In the genomic region with DNA sequence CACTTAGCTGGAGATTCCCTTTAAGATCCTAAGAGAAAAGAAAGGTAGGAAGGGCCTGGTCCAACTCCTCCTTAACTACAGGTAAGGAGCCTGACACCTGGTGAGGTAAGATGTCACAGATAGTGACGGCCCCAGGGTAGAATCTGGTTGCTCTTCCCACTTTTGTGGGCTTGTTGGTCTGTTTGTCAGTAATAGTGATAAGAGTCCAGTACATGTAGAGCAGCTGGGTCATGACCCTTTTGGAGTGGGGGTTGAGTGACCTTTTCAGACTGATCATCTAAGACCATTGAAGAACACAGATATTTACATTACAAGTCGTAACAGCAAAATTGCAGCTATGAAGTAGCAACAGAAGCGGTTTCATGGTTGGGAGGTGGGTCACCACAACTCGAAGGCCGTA, we compare ENCODE assay signal across 8 mouse cellular contexts. TPM values are rescaled to one million over a fixed set of nuclear protein-coding genes. Genes with fewer than 3 reads are reported as not detected.
DNase-seq lines count a peak whose midpoint lies in the region; ATAC-seq and TF ChIP-seq lines count a peak whose summit lies in the region.

No protein-coding gene starts in this region.

- TF ChIP-seq POLR2A in cortical plate, adult 2 months (IDR thresholded peaks at IDR 0.05; ENCODE audit: extremely low read depth, insufficient read depth, low read length), result no peak

- H3K27ac ChIP-seq in heart, embryonic 15.5 days, result no peak overlapping the region
- H3K27ac ChIP-seq in cortical plate, adult 2 months (ENCODE audit: insufficient read depth, low read length), result no peak overlapping the region
- H3K27ac ChIP-seq in hindbrain, embryonic 15.5 days (replicated peaks), result no peak overlapping the region
- no peak overlapping the region for H3K27ac ChIP-seq in midbrain, embryonic 13.5 days

- H3K36me3 ChIP-seq in heart, embryonic 15.5 days, result peaks cover 33% of the 10 kb centered on the region
- H3K36me3 ChIP-seq in hindbrain, embryonic 15.5 days, result peaks cover 26% of the 10 kb centered on the region
- peaks cover 30% of the 10 kb centered on the region for H3K36me3 ChIP-seq in midbrain, embryonic 13.5 days

- ATAC-seq in heart, embryonic 15.5 days (replicated peaks; ENCODE audit: insufficient number of reproducible peaks, insufficient read depth, low FRiP score, low read depth), result no peak
- ATAC-seq in hindbrain, embryonic 15.5 days (ENCODE audit: low FRiP score, low read depth), result no peak
- no peak for ATAC-seq in midbrain, embryonic 13.5 days

- no peak for DNase-seq in heart, adult 18-20 months
- DNase-seq in spleen, postnatal 14 days (ENCODE audit: low spot score in 2 of 2), result no peak
- no peak for DNase-seq in frontal cortex, postnatal 25 days (ENCODE audit: low spot score in 2 of 2)
- no peak for DNase-seq in thymus, postnatal 4 days

- peaks cover 16% of the 10 kb centered on the region for H3K4me1 ChIP-seq in heart, embryonic 15.5 days (replicated peaks)
- H3K4me1 ChIP-seq in cortical plate, adult 2 months (ENCODE audit: control insufficient read depth, insufficient read depth, low read length), result peaks cover 5% of the 10 kb centered on the region
- H3K4me1 ChIP-seq in hindbrain, embryonic 15.5 days (replicated peaks), result peaks cover 27% of the 10 kb centered on the region
- peaks cover 26% of the 10 kb centered on the region for H3K4me1 ChIP-seq in midbrain, embryonic 13.5 days (replicated peaks)

- H3K9me3 ChIP-seq in heart, embryonic 15.5 days (replicated peaks), result no peaks in the 10 kb centered on the region
- H3K9me3 ChIP-seq in hindbrain, embryonic 15.5 days, result no peaks in the 10 kb centered on the region
- no peaks in the 10 kb centered on the region for H3K9me3 ChIP-seq in midbrain, embryonic 13.5 days

- H3K4me3 ChIP-seq in heart, embryonic 15.5 days, result peak overlapping the region; percentile 77
- H3K4me3 ChIP-seq in cortical plate, adult 2 months (ENCODE audit: insufficient read depth, low read length), result peak overlapping the region; percentile 75; the same call in 1 of the 2 replicates
- H3K4me3 ChIP-seq in hindbrain, embryonic 15.5 days, result peak overlapping the region; percentile 80
- H3K4me3 ChIP-seq in midbrain, embryonic 13.5 days (replicated peaks), result peak overlapping the region; percentile 85

- H3K4me2 ChIP-seq in heart, embryonic 15.5 days, result peak overlapping the region; percentile 59
- peak overlapping the region; percentile 64 for H3K4me2 ChIP-seq in hindbrain, embryonic 15.5 days
- H3K4me2 ChIP-seq in midbrain, embryonic 13.5 days (replicated peaks), result peak overlapping the region; percentile 82

- 75% methylated on average over 5 of the region's 5 CpGs for WGBS in heart, embryonic 15.5 days
- WGBS in hindbrain, embryonic 15.5 days, result 95% methylated on average over 5 of the region's 5 CpGs
- WGBS in midbrain, embryonic 13.5 days, result 91% methylated on average over 5 of the region's 5 CpGs

- no peaks in the 10 kb centered on the region for H3K27me3 ChIP-seq in heart, embryonic 15.5 days
- H3K27me3 ChIP-seq in hindbrain, embryonic 15.5 days, result no peaks in the 10 kb centered on the region
- H3K27me3 ChIP-seq in midbrain, embryonic 13.5 days, result no peaks in the 10 kb centered on the region

- no peak for TF ChIP-seq CTCF in cortical plate, adult 2 months (IDR thresholded peaks at IDR 0.05; ENCODE audit: extremely low read depth, insufficient read depth, low read length)

- H3K9ac ChIP-seq in heart, embryonic 15.5 days, result 0 out of 2 replicates have a peak overlapping the region, but pooled peaks have one; percentile 78
- H3K9ac ChIP-seq in hindbrain, embryonic 15.5 days, result no peak overlapping the region
- peak overlapping the region; percentile 87 for H3K9ac ChIP-seq in midbrain, embryonic 13.5 days (replicated peaks)

RNA-seq across cellular contexts. Expression of a gene that starts 1.2 kb away (rescaled TPM):
- 11.6 and 15.3 TPM in 2 replicates for polyA plus RNA-seq in heart, embryonic 15.5 days (2015; fragmentation: Nextera tagmentation; extraction: Ambion mirVana)
- total RNA-seq in heart, adult 18-20 months (2021), result 1 to 10 TPM; 7.1 to 9.6 TPM
- polyA plus RNA-seq in cortical plate, adult 2 months (2012; rRNA removed), result 26.9 and 28.4 TPM in 2 replicates
- 25.4 and 29.9 TPM in 2 replicates for polyA plus RNA-seq in hindbrain, embryonic 15.5 days (2015; fragmentation: Nextera tagmentation; extraction: Ambion mirVana)
- 30.2 and 32.1 TPM in 2 replicates for polyA plus RNA-seq in midbrain, embryonic 13.5 days (2015; fragmentation: Nextera tagmentation; extraction: Ambion mirVana)
